Mouse (Mus musculus) forebrain, embryonic 11.5 days (tissue): Measurements from ENCODE around the gene Gck. TPM values are rescaled to one million over a fixed set of nuclear protein-coding genes. Genes with fewer than 3 reads are reported as not detected.
"Not testable (repeated sequence)": the region's sequence is repeated elsewhere in the genome, so short reads cannot be mapped to it uniquely, and the experiment has no call there.

ENCODE experiments used
- ATAC-seq: fragments of 200-750 bp; cut with Nextera tagmentation; replicated peaks from 2 replicates; pipeline ENCODE4 v1.8.0; 2017; ENCODE audit warnings: moderate TSS enrichment; ENCODE audit not compliant: low FRiP score
- DNase-seq: peaks from one replicate; pipeline ENCODE4 v3.0.0-alpha.2; 2017; ENCODE audit warnings: low spot score
- H3K27ac ChIP-seq: fragments of 300-500 bp; sonication (generic); 2 replicates; pipeline ENCODE4 v1.5.1; 2014; ENCODE audit warnings: low read depth, low read length
- H3K27me3 ChIP-seq: fragments of 300-500 bp; sonication (generic); 2 replicates; pipeline ENCODE4 v1.6.1; 2014; ENCODE audit warnings: mild to moderate bottlenecking, low read length, mixed read lengths; ENCODE audit not compliant: control insufficient read depth, insufficient read depth
- H3K36me3 ChIP-seq: fragments of 300-500 bp; sonication (generic); 2 replicates; pipeline ENCODE4 v1.6.1; 2014; ENCODE audit warnings: mild to moderate bottlenecking, low read length, moderate library complexity, mixed read lengths; ENCODE audit not compliant: control insufficient read depth, insufficient read depth
- H3K4me1 ChIP-seq: fragments of 300-500 bp; sonication (generic); replicated peaks from 2 replicates; pipeline ENCODE4 v1.6.1; 2014; ENCODE audit warnings: low read length, mixed read lengths; ENCODE audit not compliant: control insufficient read depth, insufficient read depth
- H3K4me2 ChIP-seq: fragments of 300-500 bp; sonication (generic); 2 replicates; pipeline ENCODE4 v1.6.1; 2014; ENCODE audit warnings: low read depth, mild to moderate bottlenecking, low read length, moderate library complexity, mixed read lengths; ENCODE audit not compliant: severe bottlenecking
- H3K4me3 ChIP-seq: fragments of 300-500 bp; sonication (generic); 2 replicates; pipeline ENCODE4 v1.5.1; 2014; ENCODE audit warnings: low read depth, low read length
- H3K9ac ChIP-seq: fragments of 300-500 bp; sonication (generic); 2 replicates; pipeline ENCODE4 v1.6.1; 2014; ENCODE audit warnings: low read length
- H3K9me3 ChIP-seq: fragments of 300-500 bp; sonication (generic); 2 replicates; pipeline ENCODE4 v1.6.1; 2016; ENCODE audit warnings: low read length, mixed read lengths; ENCODE audit not compliant: control insufficient read depth
- WGBS: fragments of 180-500 bp; shearing (Covaris S2); extraction: QIAGEN DNeasy Blood & Tissue Kit; methylation state at CpG from one replicate; pipeline ENCODE4 v1.1.7; 2014; 5-methylcytosine and 5-hydroxymethylcytosine counted together
- polyA plus RNA-seq: library from polyadenylated mRNA; unstranded; fragments of >200 nt; fragmentation: Nextera tagmentation; extraction: Ambion mirVana; gene quantifications from 2 replicates; pipeline ENCODE4 v1.2.1, GENCODE M21; 2014

Gene Gck
- polyA plus RNA-seq, 1 experiment from 2014 or later: 1.8 TPM

- no peak for ATAC-seq
- H3K4me1 ChIP-seq: peaks cover 16% of the 10 kb centered on the region; the same call in 1 of the 2 replicates
- H3K4me2 ChIP-seq: no peak overlapping the region
- no peak overlapping the region for H3K9ac ChIP-seq
- H3K27me3 ChIP-seq: no peaks in the 10 kb centered on the region
- no peak overlapping the region for H3K4me3 ChIP-seq
- H3K9me3 ChIP-seq: no peaks in the 10 kb centered on the region
- DNase-seq: peak; percentile 56
- WGBS: 36% methylated on average over 8 of the region's 8 CpGs
- no peak overlapping the region for H3K27ac ChIP-seq
- no peaks in the 10 kb centered on the region for H3K36me3 ChIP-seq
Observed at GRCm38 (mm10) chr11:5953130-5953765, 3.4 kb upstream of the Gck start.

- Histone ChIP-seq H3K27me3 (no peaks in the 10 kb centered on the region), H3K4me1 (peaks cover 16% of the 10 kb centered on the region; the same call in 1 of the 2 replicates), H3K9me3 (no peaks in the 10 kb centered on the region), H3K9ac (no peak overlapping the region), H3K27ac (no peak overlapping the region), H3K36me3 (no peaks in the 10 kb centered on the region), H3K4me2 (no peak overlapping the region), H3K4me3 (no peak overlapping the region)
- ATAC-seq (no peak), DNase-seq (peak; percentile 42)
- 95% methylated on average over 5 of the region's 5 CpGs for WGBS
Observed at GRCm38 (mm10) chr11:5952501-5952900, 2.6 kb upstream of the Gck start.

DNA sequence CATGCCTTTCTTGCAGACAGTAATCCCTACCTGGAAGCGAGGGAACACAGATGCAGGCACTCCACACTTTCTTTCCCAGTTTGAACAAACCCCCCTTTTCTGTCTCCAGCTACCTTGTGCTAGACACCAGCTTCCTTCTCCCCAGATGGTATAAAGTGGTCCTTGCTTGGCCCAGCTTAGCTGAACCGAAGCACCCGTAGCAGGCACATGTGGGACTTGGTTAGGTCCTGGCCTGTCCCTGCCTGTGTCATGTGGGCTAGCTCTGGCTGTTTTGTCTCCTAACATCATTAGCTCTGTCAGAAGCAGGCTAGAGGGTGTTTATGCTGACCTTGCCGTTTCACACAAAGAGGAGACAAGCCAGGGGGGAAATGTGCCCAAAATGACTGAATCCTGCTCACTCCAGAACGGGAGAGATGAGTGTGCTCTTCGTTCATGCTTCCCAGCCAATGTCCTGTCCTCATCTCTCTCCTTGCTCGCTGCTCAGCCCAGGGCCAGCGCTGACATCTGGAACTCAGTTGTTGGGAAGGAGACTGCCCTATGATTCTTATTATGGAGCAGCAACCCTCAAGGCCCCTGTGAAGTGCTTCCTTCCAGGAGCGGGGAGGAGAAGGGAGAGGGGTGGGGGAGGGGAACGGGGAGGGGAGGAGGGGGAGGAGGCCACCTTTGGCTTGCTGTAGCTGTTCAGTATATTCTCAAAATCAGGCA lies 1.2 kb downstream of the Gck start:
- 60% methylated on average over 10 of the region's 10 CpGs for WGBS
- DNase-seq: peak; percentile 48

GRCm38 (mm10) chr11:5947796-5948195 lies 2.1 kb downstream of the Gck start:
- Histone ChIP-seq H3K27me3 (no peaks in the 10 kb centered on the region), H3K4me3 (no peak overlapping the region), H3K27ac (no peak overlapping the region), H3K36me3 (no peaks in the 10 kb centered on the region), H3K9ac (no peak overlapping the region), H3K4me2 (no peak overlapping the region), H3K9me3 (no peaks in the 10 kb centered on the region), H3K4me1 (peaks cover 9% of the 10 kb centered on the region; the same call in 1 of the 2 replicates)
- WGBS: 72% methylated on average over 4 of the region's 4 CpGs
- peak; percentile 43 for DNase-seq
- no peak for ATAC-seq

More for the DNA sequence above, 1.2 kb downstream of the Gck start:
- Histone ChIP-seq H3K36me3 (no peaks in the 10 kb centered on the region), H3K27ac (no peak overlapping the region), H3K4me3 (no peak overlapping the region), H3K4me1 (peaks cover 9% of the 10 kb centered on the region; the same call in 1 of the 2 replicates), H3K9ac (no peak overlapping the region; the same call in 1 of the 2 replicates), H3K27me3 (no peaks in the 10 kb centered on the region), H3K4me2 (no peak overlapping the region), H3K9me3 (no peaks in the 10 kb centered on the region)
- ATAC-seq: no peak

GRCm38 (mm10) chr11:5945096-5945495 lies 4.8 kb downstream of the Gck start:
- no peak overlapping the region for H3K9ac ChIP-seq
- no peaks in the 10 kb centered on the region for H3K27me3 ChIP-seq
- WGBS: 98% methylated on average over 2 of the region's 2 CpGs
- H3K27ac ChIP-seq: no peak overlapping the region
- H3K4me1 ChIP-seq: peaks cover 8% of the 10 kb centered on the region; the same call in 1 of the 2 replicates
- H3K4me3 ChIP-seq: no peak overlapping the region
- no peak for DNase-seq
- no peak for ATAC-seq
- H3K4me2 ChIP-seq: no peak overlapping the region
- no peaks in the 10 kb centered on the region for H3K9me3 ChIP-seq
- H3K36me3 ChIP-seq: no peaks in the 10 kb centered on the region

DNA sequence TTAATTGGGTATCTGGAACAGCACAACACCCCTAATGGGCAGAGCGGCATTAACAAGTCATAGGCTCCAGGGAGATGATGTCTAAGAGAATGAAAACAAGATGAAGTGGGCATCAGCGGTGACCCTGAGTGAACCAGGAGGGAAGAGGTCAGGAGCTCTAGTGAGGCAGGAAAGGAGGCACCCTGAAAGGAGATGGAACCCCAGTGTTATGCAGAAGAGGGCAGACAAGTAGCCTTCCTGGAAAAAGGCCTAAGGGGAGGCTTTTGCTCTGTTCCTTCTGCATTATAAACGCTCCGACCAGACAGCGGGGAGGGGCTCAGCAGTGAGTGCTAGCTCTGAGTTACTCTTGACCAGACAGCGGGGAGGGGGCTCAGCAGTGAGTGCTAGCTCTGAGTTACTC lies 6.9 kb downstream of the Gck start:
- Histone ChIP-seq H3K9ac (no peak overlapping the region), H3K27me3 (no peaks in the 10 kb centered on the region), H3K4me1 (no peaks in the 10 kb centered on the region), H3K36me3 (no peaks in the 10 kb centered on the region), H3K9me3 (no peaks in the 10 kb centered on the region), H3K4me2 (no peak overlapping the region), H3K4me3 (no peak overlapping the region), H3K27ac (no peak overlapping the region)
- DNase-seq (no peak), ATAC-seq (no peak)
- 54% methylated on average over 6 of the region's 6 CpGs for WGBS

DNA sequence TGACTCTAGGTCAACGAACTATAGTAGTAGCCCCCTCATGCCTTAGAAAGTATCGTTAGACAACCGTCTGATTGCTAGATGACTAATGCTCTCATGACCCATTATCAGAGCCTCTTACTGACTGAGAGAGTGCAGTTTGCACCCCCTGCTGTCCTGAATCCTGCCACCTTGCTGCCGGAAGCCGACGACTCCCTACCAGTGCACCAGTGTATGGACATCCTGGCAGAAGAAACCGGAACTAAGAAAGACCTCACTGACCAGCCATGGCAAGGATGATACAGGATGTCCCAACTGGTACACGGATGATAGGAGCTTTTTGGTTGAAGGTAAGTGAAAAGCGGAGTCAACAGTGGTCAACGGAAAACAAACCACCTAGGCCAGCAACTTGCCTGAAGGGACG lies 15.3 kb downstream of the Gck start:
- not testable (repeated sequence) for DNase-seq, H3K4me3 ChIP-seq, H3K27ac ChIP-seq, H3K9ac ChIP-seq, H3K4me1 ChIP-seq, H3K4me2 ChIP-seq, H3K36me3 ChIP-seq, ATAC-seq, H3K9me3 ChIP-seq, H3K27me3 ChIP-seq
- WGBS: 91% methylated on average over 11 of the region's 11 CpGs

- H3K27me3 ChIP-seq, H3K4me1 ChIP-seq, H3K4me2 ChIP-seq, H3K9ac ChIP-seq, H3K27ac ChIP-seq, H3K9me3 ChIP-seq, H3K4me3 ChIP-seq, ATAC-seq, H3K36me3 ChIP-seq: not testable (repeated sequence)
- WGBS: 85% methylated on average over 6 of the region's 6 CpGs
- DNase-seq: peak; percentile 54
Observed at GRCm38 (mm10) chr11:5931947-5932346, 17.9 kb downstream of the Gck start.

GRCm38 (mm10) chr11:5930578-5930977 lies 19.3 kb downstream of the Gck start:
- no peak overlapping the region for H3K9ac ChIP-seq
- no peak overlapping the region for H3K4me2 ChIP-seq
- H3K27me3 ChIP-seq: no peaks in the 10 kb centered on the region
- no peak overlapping the region for H3K4me3 ChIP-seq
- H3K4me1 ChIP-seq: no peaks in the 10 kb centered on the region
- 80% methylated on average over 1 of the region's 1 CpGs for WGBS
- no peak for ATAC-seq
- DNase-seq: peak; percentile 35
- no peak overlapping the region for H3K27ac ChIP-seq
- no peaks in the 10 kb centered on the region for H3K36me3 ChIP-seq
- no peaks in the 10 kb centered on the region for H3K9me3 ChIP-seq
